Mouse (Mus musculus) liver, embryonic 14.5 days (tissue): ENCODE data around the gene Rela.

Experiments used
- CTCF ChIP-seq: IDR thresholded peaks from 2 replicates; pipeline ENCODE4 v1.5.1; 2016; ENCODE audit warnings: antibody characterized with exemption, low read depth, control low read depth
- EP300 ChIP-seq: IDR thresholded peaks from 2 replicates; pipeline ENCODE4 v1.6.1; 2016; ENCODE audit warnings: antibody characterized with exemption, low read depth

DNA sequence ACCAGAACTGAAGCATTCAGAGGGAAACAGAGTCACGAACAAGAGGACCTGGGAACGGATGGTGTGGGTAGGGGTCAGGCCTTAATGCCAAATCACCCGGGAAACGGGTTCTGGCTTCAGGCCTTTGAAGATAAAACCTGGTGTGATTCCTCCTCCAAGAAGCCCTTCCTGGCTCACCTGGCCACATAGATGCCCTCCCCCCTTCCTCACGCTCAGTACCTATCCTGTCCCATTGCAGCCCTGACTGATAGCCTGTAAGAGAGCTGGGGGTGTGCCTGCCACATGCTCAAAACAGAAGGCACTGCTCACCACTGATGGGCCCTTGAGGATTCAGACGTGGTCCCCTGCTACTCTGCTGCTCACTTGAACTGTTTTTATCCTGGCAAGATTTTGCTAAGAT lies 56.5 kb downstream of the Rela start:
- TF ChIP-seq CTCF (no peak), EP300 (no peak)
